Mouse (Mus musculus): ENCODE measurements around the gene Notch2.

Notch2 gene

GRCm38 (mm10) chr3:98160330-98160729 is 147.0 kb downstream of the Notch2 start, which contains the start of gene Adam30:
Gene Adam30, plus strand, starts transcription at chr3:98160630.
- no peak for DNase-seq

GRCm38 (mm10) chr3:98178340-98178739 is 165.0 kb downstream of the Notch2 start:
- DNase-seq = no peak

DNA sequence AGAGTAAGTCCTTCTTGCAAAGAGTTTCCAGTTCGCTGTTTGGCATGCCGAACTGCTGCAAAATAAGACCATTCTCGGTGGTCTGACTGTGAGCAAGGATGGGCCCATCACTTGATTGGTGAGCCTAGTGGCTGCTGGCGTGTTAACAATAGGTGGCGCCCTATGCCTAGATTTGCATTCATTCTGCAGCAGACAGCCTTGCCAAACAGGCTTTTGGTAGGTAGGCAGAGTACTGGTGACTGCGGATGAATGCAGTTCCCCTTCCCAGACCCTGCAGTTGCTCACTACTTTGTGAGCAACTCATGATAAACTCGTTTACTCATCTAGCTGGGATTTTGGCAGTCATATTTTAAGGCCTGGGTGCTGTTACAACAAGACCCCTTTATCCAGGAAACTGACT is 167.5 kb downstream of the Notch2 start:
- no peak for DNase-seq

DNA sequence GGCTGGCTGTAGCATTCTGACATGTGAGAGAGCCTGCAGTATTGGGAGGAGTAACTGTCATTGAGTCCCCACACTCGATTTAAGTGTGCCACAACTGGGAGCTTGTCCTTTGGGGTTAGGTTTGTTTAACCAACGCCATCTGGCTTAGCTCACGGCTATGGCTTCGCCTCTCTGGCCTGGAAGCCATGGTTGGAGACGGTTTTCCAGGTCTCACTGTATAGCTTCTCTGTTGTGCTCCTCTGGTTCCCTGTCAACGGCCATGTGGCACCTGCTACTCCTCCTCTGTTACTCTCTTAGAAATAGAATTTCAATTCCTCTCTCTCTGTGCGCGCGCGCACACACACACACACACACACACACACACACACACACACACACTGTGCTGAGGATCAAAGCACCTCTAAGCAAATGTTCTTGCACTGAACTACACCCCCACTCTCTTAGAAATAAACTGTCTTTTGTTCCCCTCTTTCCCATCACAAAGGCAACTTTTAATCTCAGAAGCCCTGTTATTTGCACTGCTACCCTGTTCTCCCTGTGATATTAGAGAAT is 171.9 kb downstream of the Notch2 start:
- DNase-seq = no peak

DNA sequence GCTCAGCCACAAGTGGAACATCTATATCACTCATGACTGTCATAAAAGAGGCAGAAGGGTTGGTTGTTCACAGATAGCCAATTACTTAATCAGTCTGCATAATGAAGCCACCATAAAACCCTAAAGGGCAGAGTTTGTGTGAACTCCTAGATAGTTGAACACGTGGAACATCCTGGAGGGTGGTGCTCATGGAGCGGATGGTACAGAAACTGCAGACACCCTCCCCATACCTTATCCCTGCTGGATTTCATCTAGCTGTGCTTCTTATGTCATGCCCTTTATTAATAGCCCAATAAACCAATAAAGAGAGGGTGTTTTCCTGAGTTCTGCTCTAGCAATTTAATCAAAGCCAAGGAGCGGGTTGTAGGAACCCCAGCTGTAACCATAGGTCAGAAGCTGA is 174.4 kb downstream of the Notch2 start:
- DNase-seq = no peak

DNA sequence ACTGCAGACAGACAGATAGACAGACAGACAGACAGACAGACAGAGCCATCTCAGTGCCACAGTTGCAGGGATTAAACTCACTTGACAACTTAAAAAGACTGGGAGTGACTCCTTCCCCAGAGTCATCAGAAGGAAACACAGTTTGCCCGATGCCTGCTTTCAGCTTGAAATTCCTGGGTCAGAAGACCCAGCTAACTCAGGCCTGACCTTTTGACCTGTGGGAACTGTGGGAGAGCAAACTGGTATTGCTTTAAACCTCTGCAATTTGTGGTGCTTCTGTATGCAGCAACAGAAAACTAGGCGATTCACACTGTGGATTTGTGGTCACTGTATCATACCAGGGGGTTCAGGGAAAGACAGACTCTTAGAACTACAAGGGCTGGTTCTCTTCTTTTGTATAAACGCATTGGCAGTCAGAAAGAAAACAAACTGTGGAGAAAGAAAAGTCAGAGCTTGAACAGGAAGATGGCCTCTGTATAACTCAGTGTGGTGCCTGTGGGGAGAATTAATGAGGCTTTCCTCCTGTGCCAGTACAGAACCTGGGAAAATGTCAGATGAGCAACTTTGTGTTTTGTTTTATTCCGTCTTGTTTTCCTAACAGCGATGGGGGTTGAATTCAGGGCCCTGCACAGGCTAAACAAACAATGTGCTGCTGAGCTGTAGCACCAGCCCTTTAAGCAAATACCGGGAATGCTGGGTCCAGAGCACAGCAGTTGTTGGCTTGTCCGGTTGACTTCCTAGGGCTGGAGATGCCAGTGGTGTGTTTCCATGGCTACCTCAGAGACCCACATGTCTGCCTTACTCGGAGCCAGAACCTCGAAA is 184.6 kb downstream of the Notch2 start:
- no peak for DNase-seq

GRCm38 (mm10) chr3:98199747-98200146 is 186.4 kb downstream of the Notch2 start:
- DNase-seq = no peak
